Mouse (Mus musculus): ENCODE measurements around the gene G6pc. TPM values are rescaled to one million over a fixed set of nuclear protein-coding genes. Genes with fewer than 3 reads are reported as not detected.
"Not testable (repeated sequence)": the region's sequence is repeated elsewhere in the genome, so short reads cannot be mapped to it uniquely, and the experiment has no call there.

Gene G6pc
- polyA plus RNA-seq, 1 experiment from 2014 or later, result not detected

DNA sequence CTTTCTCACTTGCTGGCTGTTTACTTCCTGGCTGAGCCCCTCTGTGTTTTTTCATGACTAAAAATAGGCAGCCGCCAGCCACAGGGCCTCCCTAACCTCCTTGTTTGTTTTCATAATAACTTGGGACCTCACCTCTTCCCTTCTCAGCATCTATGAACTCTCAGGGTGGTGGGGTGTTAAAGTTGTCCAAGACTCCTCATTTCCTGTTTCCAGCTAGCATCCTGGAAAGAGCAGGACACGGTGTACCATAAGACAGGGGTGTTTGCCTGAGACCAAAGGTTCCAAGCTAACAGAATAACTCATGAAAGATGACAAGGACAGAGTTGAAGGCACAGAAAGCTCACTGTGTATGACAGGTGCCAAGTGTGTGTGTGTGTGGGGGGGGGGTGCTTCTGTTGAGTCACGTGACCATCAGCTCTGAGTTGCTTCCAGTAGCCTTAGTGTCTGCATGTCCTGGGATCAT is 6.7 kb upstream of the G6pc start:
- Histone ChIP-seq H3K9ac (no peak overlapping the region), H3K9me3 (no peaks in the 10 kb centered on the region), H3K4me3 (no peak overlapping the region), H3K4me2 (replicated peaks) (no peak overlapping the region), H3K36me3 (no peaks in the 10 kb centered on the region), H3K27me3 (replicated peaks) (no peaks in the 10 kb centered on the region), H3K27ac (no peak overlapping the region), H3K4me1 (no peaks in the 10 kb centered on the region)
- ATAC-seq (ENCODE audit: low FRiP score, low read depth), result no peak
- 65% methylated on average over 3 of the region's 3 CpGs for WGBS

- H3K9ac ChIP-seq, result no peak overlapping the region
- WGBS, result 88% methylated on average over 5 of the region's 5 CpGs
- H3K27ac ChIP-seq, result no peak overlapping the region
- no peak overlapping the region for H3K4me2 ChIP-seq (replicated peaks)
- H3K9me3 ChIP-seq, result no peaks in the 10 kb centered on the region
- no peaks in the 10 kb centered on the region for H3K4me1 ChIP-seq
- no peak for ATAC-seq (ENCODE audit: low FRiP score, low read depth)
- H3K4me3 ChIP-seq, result no peak overlapping the region
- H3K27me3 ChIP-seq (replicated peaks), result no peaks in the 10 kb centered on the region
- H3K36me3 ChIP-seq, result no peaks in the 10 kb centered on the region
These were observed 2.8 kb upstream of the G6pc start for GRCm38 (mm10) chr11:101364531-101364931.

DNA sequence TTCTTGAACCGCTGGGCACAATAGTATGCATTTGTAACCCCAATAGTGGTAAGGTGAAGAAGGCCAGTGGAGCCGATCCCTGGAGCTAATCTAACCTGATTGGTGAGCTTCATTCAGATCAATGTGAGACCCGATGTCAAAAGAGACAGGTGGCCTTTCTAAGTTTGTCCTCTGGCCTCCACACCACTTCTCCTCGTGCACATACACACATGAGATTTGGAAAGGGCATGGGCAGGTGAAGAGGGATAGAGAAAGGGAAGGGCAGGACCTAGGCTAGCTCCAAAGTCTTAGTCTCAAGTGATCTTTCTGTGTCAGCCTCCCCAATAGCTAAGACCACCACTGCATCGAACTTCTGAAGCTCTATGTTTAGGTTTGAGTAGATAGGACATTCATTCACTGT is 2.8 kb downstream of the G6pc start:
- Histone ChIP-seq H3K9me3 (no peaks in the 10 kb centered on the region), H3K27ac (no peak overlapping the region), H3K9ac (no peak overlapping the region), H3K4me1 (no peaks in the 10 kb centered on the region), H3K4me2 (replicated peaks) (no peak overlapping the region), H3K27me3 (replicated peaks) (no peaks in the 10 kb centered on the region), H3K4me3 (no peak overlapping the region), H3K36me3 (no peaks in the 10 kb centered on the region)
- WGBS, result 81% methylated on average over 5 of the region's 5 CpGs
- no peak for ATAC-seq (ENCODE audit: low FRiP score, low read depth)

- Histone ChIP-seq H3K4me1 (no peaks in the 10 kb centered on the region), H3K4me3 (no peak overlapping the region), H3K27ac (no peak overlapping the region), H3K36me3 (no peaks in the 10 kb centered on the region), H3K9ac (no peak overlapping the region), H3K9me3 (no peaks in the 10 kb centered on the region), H3K4me2 (replicated peaks) (no peak overlapping the region), H3K27me3 (replicated peaks) (no peaks in the 10 kb centered on the region)
- no peak for ATAC-seq (ENCODE audit: low FRiP score, low read depth)
- WGBS, result 74% methylated on average over 7 of the region's 7 CpGs
These were observed 7.1 kb downstream of the G6pc start for GRCm38 (mm10) chr11:101374421-101374938.

GRCm38 (mm10) chr11:101378196-101378595 is 10.8 kb downstream of the G6pc start:
- H3K4me3 ChIP-seq; H3K27ac ChIP-seq; H3K4me2 ChIP-seq (replicated peaks); H3K9ac ChIP-seq; H3K27me3 ChIP-seq (replicated peaks); H3K36me3 ChIP-seq; H3K4me1 ChIP-seq; ATAC-seq (ENCODE audit: low FRiP score, low read depth); H3K9me3 ChIP-seq: not testable (repeated sequence)
- WGBS, result 95% methylated on average over 8 of the region's 8 CpGs

DNA sequence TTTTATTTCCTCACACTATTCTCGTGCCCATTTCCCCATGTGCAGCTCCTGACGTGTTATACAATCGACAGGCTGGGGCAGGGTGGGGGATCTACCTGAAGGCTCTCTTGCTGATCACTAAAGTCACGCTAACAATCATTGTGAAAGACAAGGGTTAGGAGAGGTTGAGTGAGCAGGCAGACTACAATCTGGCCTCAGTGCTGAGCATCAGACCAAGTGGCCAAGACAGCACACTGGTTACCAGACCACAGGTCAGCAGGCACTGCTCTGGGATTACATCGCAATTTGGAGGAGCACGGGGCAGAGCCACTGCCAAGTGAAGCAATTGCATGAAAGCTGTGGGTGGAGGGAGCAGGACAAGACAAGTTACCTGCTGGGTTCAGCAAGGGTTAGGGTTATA is 11.6 kb downstream of the G6pc start:
- WGBS, result 79% methylated on average over 6 of the region's 6 CpGs
- no peaks in the 10 kb centered on the region for H3K9me3 ChIP-seq
- ATAC-seq (ENCODE audit: low FRiP score, low read depth), result no peak

DNA sequence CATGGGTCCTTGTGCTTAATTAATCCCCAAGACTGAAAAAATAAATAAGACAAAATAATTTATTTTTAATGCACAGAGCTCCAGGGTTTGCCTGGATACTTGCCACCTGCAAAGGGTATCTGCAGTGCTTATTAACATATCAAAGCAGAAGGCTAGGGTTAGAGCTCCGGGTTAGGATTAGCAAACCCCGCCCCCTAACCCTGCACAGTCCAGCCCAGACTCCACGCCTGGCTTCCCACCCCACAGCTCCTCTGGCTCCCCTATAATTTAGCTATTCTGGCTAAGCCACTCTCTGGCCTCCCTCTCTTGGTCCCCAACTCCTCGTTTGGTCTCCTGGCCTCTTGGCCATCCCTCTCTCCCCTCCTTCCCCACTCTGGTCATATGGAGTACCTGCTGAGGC is 14.5 kb downstream of the G6pc start:
- Histone ChIP-seq H3K27me3 (replicated peaks) (no peaks in the 10 kb centered on the region), H3K27ac (no peak overlapping the region), H3K4me1 (no peaks in the 10 kb centered on the region), H3K9me3 (no peaks in the 10 kb centered on the region), H3K4me3 (no peak overlapping the region), H3K36me3 (no peaks in the 10 kb centered on the region), H3K9ac (no peak overlapping the region), H3K4me2 (replicated peaks) (no peak overlapping the region)
- 14% methylated on average over 4 of the region's 4 CpGs for WGBS
- no peak for ATAC-seq (ENCODE audit: low FRiP score, low read depth)

More for the DNA sequence above, 11.6 kb downstream of the G6pc start:
- H3K36me3 ChIP-seq, result no peaks in the 10 kb centered on the region
- H3K27me3 ChIP-seq (replicated peaks), result no peaks in the 10 kb centered on the region
- no peak overlapping the region for H3K4me3 ChIP-seq
- H3K4me2 ChIP-seq (replicated peaks), result no peak overlapping the region
- no peaks in the 10 kb centered on the region for H3K4me1 ChIP-seq
- H3K9ac ChIP-seq, result no peak overlapping the region
- no peak overlapping the region for H3K27ac ChIP-seq

GRCm38 (mm10) chr11:101395110-101395509 is 27.7 kb downstream of the G6pc start:
- Histone ChIP-seq H3K4me3 (no peak overlapping the region), H3K27ac (no peak overlapping the region), H3K4me2 (replicated peaks) (no peak overlapping the region), H3K27me3 (replicated peaks) (no peaks in the 10 kb centered on the region), H3K4me1 (no peaks in the 10 kb centered on the region), H3K9me3 (no peaks in the 10 kb centered on the region), H3K9ac (no peak overlapping the region), H3K36me3 (no peaks in the 10 kb centered on the region)
- whole genome bisulfite sequencing, result 7% methylated on average over 8 of the region's 8 CpGs
- no peak for ATAC-seq (ENCODE audit: low FRiP score, low read depth)

GRCm38 (mm10) chr11:101415306-101415705 is 47.9 kb downstream of the G6pc start:
- no peak for ATAC-seq (ENCODE audit: low FRiP score, low read depth)
- H3K9me3 ChIP-seq, result no peaks in the 10 kb centered on the region
- 88% methylated on average over 2 of the region's 2 CpGs for WGBS

GRCm38 (mm10) chr11:101416433-101417100 is 49.2 kb downstream of the G6pc start:
- H3K4me3 ChIP-seq, result peak overlapping the region; percentile 75
- peaks cover 6% of the 10 kb centered on the region for H3K4me1 ChIP-seq
- H3K9ac ChIP-seq, result peak overlapping the region; percentile 83
- no peak overlapping the region for H3K27ac ChIP-seq
- 2% methylated on average over 11 of the region's 11 CpGs for WGBS
- peaks cover 27% of the 10 kb centered on the region for H3K36me3 ChIP-seq
- H3K27me3 ChIP-seq (replicated peaks), result no peaks in the 10 kb centered on the region
- peak overlapping the region; percentile 70 for H3K4me2 ChIP-seq (replicated peaks)
- peak; percentile 44; the same call in 1 of the 2 replicates for ATAC-seq (ENCODE audit: low FRiP score, low read depth)
- no peaks in the 10 kb centered on the region for H3K9me3 ChIP-seq

More at GRCm38 (mm10) chr11:101415306-101415705, 47.9 kb downstream of the G6pc start:
- peaks cover 6% of the 10 kb centered on the region for H3K4me1 ChIP-seq
- no peak overlapping the region for H3K4me2 ChIP-seq (replicated peaks)
- no peak overlapping the region for H3K9ac ChIP-seq
- no peak overlapping the region for H3K27ac ChIP-seq
- no peaks in the 10 kb centered on the region for H3K27me3 ChIP-seq (replicated peaks)
- H3K4me3 ChIP-seq, result no peak overlapping the region
- H3K36me3 ChIP-seq, result peaks cover 39% of the 10 kb centered on the region

GRCm38 (mm10) chr11:101417101-101417855 is 49.9 kb downstream of the G6pc start, which contains the start of gene Aarsd1:
TSS of gene Aarsd1 (minus strand) at chr11:101417615.
- under 1% methylated on average over 45 of the region's 45 CpGs for WGBS
- Histone ChIP-seq H3K4me3 (peak within 1 kb of the TSS; percentile 75), H3K4me2 (replicated peaks) (peak within 1 kb of the TSS; percentile 70), H3K9me3 (no peaks in the 10 kb centered on the region), H3K9ac (peak within 1 kb of the TSS; percentile 83), H3K4me1 (peaks cover 6% of the 10 kb centered on the region), H3K27me3 (replicated peaks) (no peaks in the 10 kb centered on the region), H3K27ac (no peak within 1 kb of the TSS), H3K36me3 (peaks cover 20% of the 10 kb centered on the region)
- ATAC-seq (ENCODE audit: low FRiP score, low read depth), result peak; percentile 85

DNA sequence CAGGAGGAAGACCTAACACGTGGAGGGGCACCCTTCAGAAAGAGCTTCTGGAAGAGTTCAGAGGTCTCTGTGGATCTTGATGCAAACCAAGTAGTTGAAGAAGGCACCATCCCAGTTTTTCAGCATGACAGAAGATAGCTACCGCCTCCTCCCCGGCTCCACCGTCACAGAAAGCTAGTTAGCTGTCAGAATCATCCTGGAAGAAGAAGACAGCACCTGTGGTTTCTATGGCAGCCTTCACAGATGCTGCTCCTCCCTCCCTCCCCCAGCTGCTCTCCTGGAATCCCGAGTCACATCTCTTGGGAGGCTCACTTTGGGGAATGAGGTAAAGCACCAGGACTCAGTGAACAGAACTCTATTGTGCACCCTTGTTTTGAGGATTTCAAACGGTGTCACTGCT is 51.6 kb downstream of the G6pc start:
- ATAC-seq (ENCODE audit: low FRiP score, low read depth), result no peak
- H3K9ac ChIP-seq, result no peak overlapping the region
- peaks cover 3% of the 10 kb centered on the region; the same call in 1 of the 2 replicates for H3K36me3 ChIP-seq
- H3K9me3 ChIP-seq, result no peaks in the 10 kb centered on the region
- H3K4me2 ChIP-seq (replicated peaks), result no peak overlapping the region
- no peaks in the 10 kb centered on the region for H3K27me3 ChIP-seq (replicated peaks)
- H3K27ac ChIP-seq, result no peak overlapping the region
- 65% methylated on average over 6 of the region's 6 CpGs for WGBS
- peaks cover 7% of the 10 kb centered on the region for H3K4me1 ChIP-seq
- no peak overlapping the region for H3K4me3 ChIP-seq
